Mouse (Mus musculus): ENCODE measurements at regions not wholly inside any gene's neighbourhood (a gene's known extent, or its start where the extent isn't known, plus 50 kb on each side); places are given as distances from the start of the nearest gene placed in this dataset.

DNA sequence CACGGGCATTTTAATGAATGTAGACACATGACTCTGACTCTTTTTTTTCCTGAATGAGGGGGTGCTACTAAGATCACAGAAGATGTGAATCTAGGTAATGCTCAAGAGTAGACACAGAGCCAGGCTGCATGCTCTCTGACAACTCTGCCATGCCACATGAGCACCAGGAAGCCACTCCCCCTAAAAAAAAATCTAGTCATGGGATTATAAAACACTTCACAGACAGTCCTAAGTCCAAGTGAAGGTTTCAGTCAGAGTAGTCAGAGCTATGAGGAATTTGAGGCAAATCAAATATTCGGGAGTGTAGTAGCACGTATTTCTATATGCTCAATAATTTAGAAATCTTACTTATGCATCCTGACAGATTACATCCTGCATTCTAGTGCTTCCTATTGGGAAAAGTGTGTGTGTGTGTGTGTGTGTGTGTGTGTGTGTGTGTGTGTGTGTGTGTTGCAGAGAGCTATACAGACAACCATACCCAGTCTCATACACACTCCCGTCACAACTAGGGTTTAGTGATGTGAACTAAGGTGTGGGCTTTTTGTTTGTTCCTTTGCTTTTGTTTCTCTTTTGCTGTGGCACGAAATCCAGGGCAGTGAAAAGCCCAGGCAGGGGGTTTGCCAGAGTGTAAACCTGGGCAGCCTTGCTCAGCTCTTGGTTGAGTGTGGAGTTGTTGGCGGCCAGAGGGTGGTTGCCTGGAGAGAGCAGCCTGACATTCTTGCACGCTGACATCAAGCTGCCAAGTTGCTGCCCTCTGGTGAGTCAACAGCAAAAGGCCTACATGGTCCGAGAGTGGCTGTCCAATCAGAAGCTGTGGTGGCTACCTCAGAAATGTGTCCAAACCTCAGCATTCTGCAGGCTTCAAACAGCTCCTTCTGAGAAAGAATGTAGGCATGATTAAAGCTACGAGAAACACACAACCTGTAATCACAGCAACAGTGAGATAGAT is 116.8 kb upstream of the Cdkn2b start:
- TF ChIP-seq CTCF (IDR thresholded peaks at IDR 0.05; ENCODE audit: borderline replicate concordance, extremely low read depth, insufficient read depth, insufficient read length) (no peak), POLR2A (IDR thresholded peaks at IDR 0.05; ENCODE audit: borderline replicate concordance, extremely low read depth, insufficient read depth, insufficient read length, poor library complexity, severe bottlenecking) (no peak)
